Mouse (Mus musculus): Measurements from ENCODE around the gene Fbxo24. TPM values are rescaled to one million over a fixed set of nuclear protein-coding genes. Genes with fewer than 3 reads are reported as not detected.

The Fbxo24 gene
- polyA plus RNA-seq, 1 experiment, result 0.29 TPM

GRCm38 (mm10) chr5:137566416-137566815 is 62.4 kb downstream of the Fbxo24 start:
- Histone ChIP-seq H3K27me3 (ENCODE audit: control insufficient read depth, insufficient read depth, insufficient read length) (peaks cover 39% of the 10 kb centered on the region), H3ac (ENCODE audit: control insufficient read depth, insufficient read length, low read depth) (no peak overlapping the region), H3K79me2 (ENCODE audit: control insufficient read depth, insufficient read depth) (no peaks in the 10 kb centered on the region), H3K79me3 (ENCODE audit: low read depth) (no peaks in the 10 kb centered on the region), H3K4me3 (ENCODE audit: insufficient read depth, poor library complexity, severe bottlenecking) (no peak overlapping the region), H3K36me3 (ENCODE audit: control insufficient read depth, insufficient read depth) (no peaks in the 10 kb centered on the region)
- TF ChIP-seq CTCF (IDR thresholded peaks at IDR 0.05; ENCODE audit: control insufficient read depth, insufficient read depth, insufficient read length) (no peak), FOSL1 (IDR thresholded peaks at IDR 0.05; ENCODE audit: insufficient read depth, low read length, poor library complexity, severe bottlenecking) (no peak), MYOD1 (IDR thresholded peaks at IDR 0.05; ENCODE audit: control insufficient read depth, insufficient read length, low read depth) (no peak), USF1 (IDR thresholded peaks at IDR 0.05; ENCODE audit: low read depth) (no peak), MYOG (IDR thresholded peaks at IDR 0.05; ENCODE audit: control insufficient read depth, extremely low read depth, insufficient read length) (no peak), CEBPB (IDR thresholded peaks at IDR 0.05; ENCODE audit: low read depth) (no peak), MAX (IDR thresholded peaks at IDR 0.05) (no peak)

DNA sequence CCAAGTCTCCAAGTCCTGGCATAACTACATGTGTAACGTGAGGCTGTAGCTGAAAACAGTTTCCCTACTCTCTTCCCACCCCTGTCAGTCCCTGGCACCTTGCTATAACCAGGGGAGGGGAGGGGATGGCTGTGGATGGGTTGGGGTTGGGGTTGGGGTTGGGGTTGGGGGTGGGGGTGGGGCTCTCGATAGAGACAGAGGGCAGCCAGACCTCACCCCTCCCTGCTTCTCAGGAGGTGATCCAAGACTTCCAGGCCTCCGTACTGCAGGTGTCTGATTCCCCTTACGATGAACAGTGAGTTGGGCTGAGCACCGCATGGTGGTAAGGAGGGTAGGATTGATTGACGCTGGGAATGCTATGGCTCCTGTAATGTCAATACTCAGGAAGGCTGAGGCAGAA is 63.1 kb downstream of the Fbxo24 start:
- no peaks in the 10 kb centered on the region for H3K36me3 ChIP-seq (ENCODE audit: control insufficient read depth, insufficient read depth)
- H3K79me3 ChIP-seq (ENCODE audit: low read depth), result no peaks in the 10 kb centered on the region
- H3ac ChIP-seq (ENCODE audit: control insufficient read depth, insufficient read length, low read depth), result no peak overlapping the region
- TF ChIP-seq MAX (IDR thresholded peaks at IDR 0.05) (no peak), USF1 (IDR thresholded peaks at IDR 0.05; ENCODE audit: low read depth) (no peak), CTCF (IDR thresholded peaks at IDR 0.05; ENCODE audit: control insufficient read depth, insufficient read depth, insufficient read length) (no peak), CEBPB (IDR thresholded peaks at IDR 0.05; ENCODE audit: low read depth) (no peak), FOSL1 (IDR thresholded peaks at IDR 0.05; ENCODE audit: insufficient read depth, low read length, poor library complexity, severe bottlenecking) (no peak), MYOD1 (IDR thresholded peaks at IDR 0.05; ENCODE audit: control insufficient read depth, insufficient read length, low read depth) (no peak), MYOG (IDR thresholded peaks at IDR 0.05; ENCODE audit: control insufficient read depth, extremely low read depth, insufficient read length) (no peak)
- no peaks in the 10 kb centered on the region for H3K79me2 ChIP-seq (ENCODE audit: control insufficient read depth, insufficient read depth)
- H3K27me3 ChIP-seq (ENCODE audit: control insufficient read depth, insufficient read depth, insufficient read length), result peaks cover 45% of the 10 kb centered on the region
- H3K4me3 ChIP-seq (ENCODE audit: insufficient read depth, poor library complexity, severe bottlenecking), result no peak overlapping the region

DNA sequence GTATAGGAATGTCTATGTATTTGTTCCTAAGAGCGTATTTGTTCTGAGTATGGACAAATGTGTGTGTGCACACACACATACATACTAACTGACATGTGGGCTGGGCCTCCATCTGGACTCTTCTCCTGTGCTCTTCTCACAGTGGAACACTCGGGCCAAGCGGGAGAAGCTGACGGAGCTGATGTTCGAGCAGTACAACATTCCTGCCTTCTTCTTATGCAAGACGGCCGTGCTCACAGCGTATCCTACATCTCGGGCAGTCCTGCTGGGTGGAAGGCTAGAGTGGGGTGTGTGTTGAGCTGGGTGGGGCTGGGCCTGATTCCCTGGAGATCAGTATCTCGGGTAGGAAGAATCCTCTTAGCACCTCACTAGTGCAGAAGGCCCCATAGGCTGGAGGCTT is 65.8 kb downstream of the Fbxo24 start:
- H3ac ChIP-seq (ENCODE audit: control insufficient read depth, insufficient read length, low read depth), result no peak overlapping the region
- H3K4me3 ChIP-seq (ENCODE audit: insufficient read depth, poor library complexity, severe bottlenecking), result no peak overlapping the region
- no peaks in the 10 kb centered on the region for H3K79me2 ChIP-seq (ENCODE audit: control insufficient read depth, insufficient read depth)
- H3K79me3 ChIP-seq (ENCODE audit: low read depth), result no peaks in the 10 kb centered on the region
- TF ChIP-seq MYOD1 (IDR thresholded peaks at IDR 0.05; ENCODE audit: control insufficient read depth, insufficient read length, low read depth) (no peak), CTCF (IDR thresholded peaks at IDR 0.05; ENCODE audit: control insufficient read depth, insufficient read depth, insufficient read length) (no peak), MAX (IDR thresholded peaks at IDR 0.05) (no peak), FOSL1 (IDR thresholded peaks at IDR 0.05; ENCODE audit: insufficient read depth, low read length, poor library complexity, severe bottlenecking) (no peak), CEBPB (IDR thresholded peaks at IDR 0.05; ENCODE audit: low read depth) (no peak)
- H3K27me3 ChIP-seq (ENCODE audit: control insufficient read depth, insufficient read depth, insufficient read length), result peaks cover 50% of the 10 kb centered on the region
- no peaks in the 10 kb centered on the region for H3K36me3 ChIP-seq (ENCODE audit: control insufficient read depth, insufficient read depth)

Other genes with a start within 250 kb of the Fbxo24 start
- 0.01 TPM for gene Zan, start 151.9 kb downstream of the Fbxo24 start, polyA plus RNA-seq (2012; fragmentation: generic; extraction: Trizol)
- gene Pop7, start 126.5 kb downstream of the Fbxo24 start, polyA plus RNA-seq (2012; fragmentation: generic; extraction: Trizol), result 63.5 TPM
- 6.9 TPM for gene Gigyf1, start 110.5 kb downstream of the Fbxo24 start, polyA plus RNA-seq (2012; fragmentation: generic; extraction: Trizol)
- gene Epo, start 95.8 kb downstream of the Fbxo24 start, polyA plus RNA-seq (2012; fragmentation: generic; extraction: Trizol), result not detected
- gene Gnb2, start 95.5 kb downstream of the Fbxo24 start, polyA plus RNA-seq (2012; fragmentation: generic; extraction: Trizol), result 672 TPM
- gene Actl6b, start 75.5 kb downstream of the Fbxo24 start, polyA plus RNA-seq (2012; fragmentation: generic; extraction: Trizol), result not detected
- 0.14 TPM for gene Tfr2, start 59.2 kb downstream of the Fbxo24 start, polyA plus RNA-seq (2012; fragmentation: generic; extraction: Trizol)
- 28.6 TPM for gene Mospd3, start 27.9 kb downstream of the Fbxo24 start, polyA plus RNA-seq (2012; fragmentation: generic; extraction: Trizol)
- 651 TPM for gene Pcolce, start 15.2 kb downstream of the Fbxo24 start, polyA plus RNA-seq (2012; fragmentation: generic; extraction: Trizol)
- gene Lrch4, start 119 bp upstream of the Fbxo24 start, polyA plus RNA-seq (2012; fragmentation: generic; extraction: Trizol), result 27.5 TPM
- 5.0 TPM for gene Gm20605, start 173 bp upstream of the Fbxo24 start, polyA plus RNA-seq (2012; fragmentation: generic; extraction: Trizol)
- 4.4 TPM for gene Sap25, start 12.3 kb upstream of the Fbxo24 start, polyA plus RNA-seq (2012; fragmentation: generic; extraction: Trizol)
- 0.05 TPM for gene Irs3, start 16.7 kb upstream of the Fbxo24 start, polyA plus RNA-seq (2012; fragmentation: generic; extraction: Trizol)
- 15.6 TPM for gene Agfg2, start 55.7 kb upstream of the Fbxo24 start, polyA plus RNA-seq (2012; fragmentation: generic; extraction: Trizol)
- gene Nyap1, start 112.6 kb upstream of the Fbxo24 start, polyA plus RNA-seq (2012; fragmentation: generic; extraction: Trizol), result 3.6 TPM
- 32.4 TPM for gene Tsc22d4, start 116.7 kb upstream of the Fbxo24 start, polyA plus RNA-seq (2012; fragmentation: generic; extraction: Trizol)
- 42.7 TPM for gene Ppp1r35, start 149.8 kb upstream of the Fbxo24 start, polyA plus RNA-seq (2012; fragmentation: generic; extraction: Trizol)
- gene Mepce, start 158.7 kb upstream of the Fbxo24 start, polyA plus RNA-seq (2012; fragmentation: generic; extraction: Trizol), result 44.6 TPM
- 0.73 TPM for gene Zcwpw1, start 158.8 kb upstream of the Fbxo24 start, polyA plus RNA-seq (2012; fragmentation: generic; extraction: Trizol)
- 0.06 TPM for gene Pilra, start 207.3 kb upstream of the Fbxo24 start, polyA plus RNA-seq (2012; fragmentation: generic; extraction: Trizol)
- not detected for gene Pilrb1, start 229.1 kb upstream of the Fbxo24 start, polyA plus RNA-seq (2012; fragmentation: generic; extraction: Trizol)
- gene Pilrb2, start 242.8 kb upstream of the Fbxo24 start, polyA plus RNA-seq (2012; fragmentation: generic; extraction: Trizol), result not detected

Measured in C2C12 (cell line).